26 mouse cellular contexts compared by ENCODE assay signal in genomic region chr13:44990073-44990682, GRCm38 (mm10). TPM values are rescaled to one million over a fixed set of nuclear protein-coding genes. Genes with fewer than 3 reads are reported as not detected.
DNase-seq lines count a peak whose midpoint lies in the region; ATAC-seq and TF ChIP-seq lines count a peak whose summit lies in the region.
"Had no signal": no experiment of that assay in that cellular context is flagged by ENCODE, and none has a peak within 500 bp of the region (broad histone marks: within the 10 kb centered on the region; RNA-seq: fewer than 3 reads in every experiment).

No protein-coding gene starts in this region.

- no peak for TF ChIP-seq CTCF in liver, adult 2 months (IDR thresholded peaks at IDR 0.05; ENCODE audit: low read depth, low read length)

- no peak for TF ChIP-seq POLR2A in liver, adult 2 months (IDR thresholded peaks at IDR 0.05; ENCODE audit: extremely low read depth, insufficient read depth, low read length)

- peaks cover 6% of the 10 kb centered on the region for H3K79me2 ChIP-seq in liver, adult 2 months (ENCODE audit: control insufficient read depth, insufficient read depth, low read length)

- H3K9me3 ChIP-seq in kidney, embryonic 16.5 days (ENCODE audit: low read length), result no peaks in the 10 kb centered on the region
- H3K9me3 ChIP-seq in intestine, embryonic 16.5 days (ENCODE audit: control insufficient read depth, low read length), result no peaks in the 10 kb centered on the region
- no peaks in the 10 kb centered on the region for H3K9me3 ChIP-seq in stomach, embryonic 16.5 days (replicated peaks; ENCODE audit: control insufficient read depth, low read length)
- H3K9me3 ChIP-seq: embryonic facial prominence, embryonic 13.5 days; heart, embryonic 10.5 days; heart, embryonic 15.5 days; limb, embryonic 13.5 days; lung, embryonic 15.5 days had no signal

- H3K4me3 ChIP-seq in kidney, embryonic 16.5 days (ENCODE audit: low read length), result no peak overlapping the region
- H3K4me3 ChIP-seq in liver, adult 2 months (ENCODE audit: insufficient read depth, low read depth, low read length), result no peak overlapping the region
- no peak overlapping the region for H3K4me3 ChIP-seq in intestine, embryonic 16.5 days (ENCODE audit: low read length)
- no peak overlapping the region for H3K4me3 ChIP-seq in stomach, embryonic 16.5 days (replicated peaks; ENCODE audit: low read length)
- H3K4me3 ChIP-seq: embryonic facial prominence, embryonic 13.5 days; heart, embryonic 10.5 days; heart, embryonic 15.5 days; left cerebral cortex, adult 2 months; limb, embryonic 13.5 days; lung, embryonic 15.5 days had no signal

- H3K27me3 ChIP-seq in kidney, embryonic 16.5 days (ENCODE audit: insufficient read depth, low read length), result no peaks in the 10 kb centered on the region
- H3K27me3 ChIP-seq in liver, adult 2 months (ENCODE audit: control insufficient read depth, insufficient read depth, low read length), result no peaks in the 10 kb centered on the region
- no peaks in the 10 kb centered on the region for H3K27me3 ChIP-seq in intestine, embryonic 16.5 days (replicated peaks; ENCODE audit: control insufficient read depth, insufficient read depth, low read length)
- no peaks in the 10 kb centered on the region for H3K27me3 ChIP-seq in stomach, embryonic 16.5 days (ENCODE audit: control insufficient read depth, insufficient read depth, low read length)
- H3K27me3 ChIP-seq: embryonic facial prominence, embryonic 13.5 days; heart, embryonic 15.5 days; limb, embryonic 13.5 days; lung, embryonic 15.5 days; Patski had no signal

- no peak overlapping the region for H3K9ac ChIP-seq in kidney, embryonic 16.5 days (replicated peaks; ENCODE audit: low read length)
- H3K9ac ChIP-seq in liver, adult 2 months (ENCODE audit: low read depth, low read length), result no peak overlapping the region
- no peak overlapping the region for H3K9ac ChIP-seq in intestine, embryonic 16.5 days (ENCODE audit: low read depth, low read length)
- no peak overlapping the region for H3K9ac ChIP-seq in stomach, embryonic 16.5 days (ENCODE audit: low read length)
- H3K9ac ChIP-seq: embryonic facial prominence, embryonic 13.5 days; forebrain, postnatal 0 days; heart, embryonic 15.5 days; limb, embryonic 13.5 days; liver, embryonic 14.5 days; lung, embryonic 15.5 days had no signal

- H3K4me1 ChIP-seq in kidney, embryonic 16.5 days (ENCODE audit: insufficient read depth, low read length), result no peaks in the 10 kb centered on the region
- no peaks in the 10 kb centered on the region for H3K4me1 ChIP-seq in liver, adult 2 months (ENCODE audit: control insufficient read depth, insufficient read depth, low read length)
- H3K4me1 ChIP-seq in intestine, embryonic 16.5 days (ENCODE audit: control insufficient read depth, insufficient read depth, low read length), result no peaks in the 10 kb centered on the region
- H3K4me1 ChIP-seq in stomach, embryonic 16.5 days (ENCODE audit: control insufficient read depth, insufficient read depth, low read length), result 0 out of 2 replicates have a peak, but pooled peaks cover 2% of the 10 kb centered on the region

- 84% methylated on average over 7 of the region's 7 CpGs for WGBS in kidney, embryonic 16.5 days
- 81% methylated on average over 7 of the region's 7 CpGs for WGBS in liver, adult 2 months
- 66% methylated on average over 7 of the region's 7 CpGs for WGBS in intestine, embryonic 16.5 days
- 73% methylated on average over 7 of the region's 7 CpGs for WGBS in stomach, embryonic 16.5 days

- H3K27ac ChIP-seq in kidney, embryonic 16.5 days (ENCODE audit: low read length), result no peak overlapping the region
- no peak overlapping the region for H3K27ac ChIP-seq in liver, adult 2 months (replicated peaks; ENCODE audit: insufficient read depth, low read depth, low read length)
- peak overlapping the region; percentile 35; the same call in 1 of the 2 replicates for H3K27ac ChIP-seq in intestine, embryonic 16.5 days (ENCODE audit: low read length)
- H3K27ac ChIP-seq in stomach, embryonic 16.5 days (ENCODE audit: low read length), result peak overlapping the region; percentile 55; the same call in 1 of the 2 replicates
- H3K27ac ChIP-seq: embryonic facial prominence, embryonic 13.5 days; heart, embryonic 10.5 days; heart, embryonic 15.5 days; left cerebral cortex, adult 2 months; limb, embryonic 13.5 days; liver, embryonic 14.5 days; lung, embryonic 15.5 days had no signal

- 0 out of 2 replicates have a peak, but pooled peaks cover 7% of the 10 kb centered on the region for H3K36me3 ChIP-seq in kidney, embryonic 16.5 days (ENCODE audit: insufficient read depth, low read length)
- peaks cover 25% of the 10 kb centered on the region for H3K36me3 ChIP-seq in liver, adult 2 months (ENCODE audit: control insufficient read depth, insufficient read depth, low read length)
- H3K36me3 ChIP-seq in intestine, embryonic 16.5 days (ENCODE audit: control insufficient read depth, insufficient read depth, low read length), result no peaks in the 10 kb centered on the region
- H3K36me3 ChIP-seq in stomach, embryonic 16.5 days (ENCODE audit: control insufficient read depth, insufficient read depth, low read length), result no peaks in the 10 kb centered on the region

- peak; percentile 66 for DNase-seq in kidney, adult 11 months
- peak; percentile 10 for DNase-seq in liver, adult 2 months (ENCODE audit: extremely low read depth, low read depth, low spot score)
- DNase-seq in liver, result no peak
- no peak for DNase-seq in lung, postnatal 14 days
- no peak for DNase-seq in adrenal gland, adult 8-10 months
- DNase-seq: adrenal gland, postnatal 14 days; cerebellum, adult 11-12 months; cerebellum, adult 9-11 months; forebrain, postnatal 0 days; lung, postnatal 36 days; right cerebral cortex, postnatal 25 days; thymus, postnatal 4 days had no signal

- no peak for ATAC-seq in kidney, embryonic 16.5 days (ENCODE audit: low FRiP score, low TSS enrichment)
- peak; percentile 94 for ATAC-seq in intestine, embryonic 16.5 days
- peak; percentile 85 for ATAC-seq in stomach, embryonic 16.5 days (ENCODE audit: insufficient read depth, low FRiP score)
- ATAC-seq: forebrain, postnatal 0 days; hindbrain, embryonic 16.5 days; midbrain, embryonic 16.5 days; Patski had no signal

- H3K4me2 ChIP-seq in kidney, embryonic 16.5 days (replicated peaks; ENCODE audit: low read depth, low read length), result no peak overlapping the region
- no peak overlapping the region for H3K4me2 ChIP-seq in intestine, embryonic 16.5 days (ENCODE audit: low read depth, low read length)
- no peak overlapping the region for H3K4me2 ChIP-seq in stomach, embryonic 16.5 days (ENCODE audit: low read depth, low read length)
- H3K4me2 ChIP-seq: embryonic facial prominence, embryonic 13.5 days; heart, embryonic 15.5 days; limb, embryonic 13.5 days; lung, embryonic 15.5 days; midbrain, embryonic 11.5 days had no signal

RNA-seq across cellular contexts. Expression of gene Dtnbp1, which starts 11.8 kb away (rescaled TPM):
- polyA plus RNA-seq in kidney, embryonic 16.5 days (2015; fragmentation: Nextera tagmentation; extraction: Ambion mirVana), result 75.4 and 81.8 TPM in 2 replicates
- 32.5 and 47.9 TPM in 2 replicates for total RNA-seq in liver, adult 2 months (2014; rRNA removed)
- polyA plus RNA-seq in liver, adult 2 months (2012; rRNA removed), result 53.0 and 57.4 TPM in 2 replicates
- 64.3 and 64.9 TPM in 2 replicates for polyA plus RNA-seq in intestine, embryonic 16.5 days (2015; fragmentation: Nextera tagmentation; extraction: Ambion mirVana)
- 46.5 and 50.1 TPM in 2 replicates for polyA plus RNA-seq in stomach, embryonic 16.5 days (2015; fragmentation: Nextera tagmentation; extraction: Ambion mirVana)
- total RNA-seq in adrenal gland, adult 8-10 months (2022), result 10 to 100 TPM; 36.0 to 41.1 (median 39.5) TPM

Comparison
In these comparisons a context has a peak if more than half of its experiments do, and no peak if none do; other contexts are left out.
1. DNase-seq: peak in kidney, adult 11 months (single experiment) and liver, adult 2 months (single experiment); none in liver (single experiment), lung, postnatal 14 days (single experiment) and adrenal gland, adult 8-10 months (single experiment).
2. H3K27ac ChIP-seq: peak in intestine, embryonic 16.5 days (single experiment) and stomach, embryonic 16.5 days (single experiment); none in kidney, embryonic 16.5 days (single experiment) and liver, adult 2 months (single experiment).